Mouse (Mus musculus) heart, embryonic 12.5 days (tissue): ENCODE data around the gene Fes. TPM values are rescaled to one million over a fixed set of nuclear protein-coding genes. Genes with fewer than 3 reads are reported as not detected.

ENCODE experiments used
- polyA plus RNA-seq: library from polyadenylated mRNA; unstranded; fragments of >200 nt; fragmentation: Nextera tagmentation; extraction: Ambion mirVana; gene quantifications from 2 replicates; pipeline ENCODE4 v1.2.1, GENCODE M21; 2016

Gene Fes
- polyA plus RNA-seq, 1 experiment from 2014 or later: 11.4 TPM

Other genes with a start within 250 kb of the Fes start
- 10.3 and 10.7 TPM in 2 replicates for gene Sema4b, start 201.1 kb downstream of the Fes start, polyA plus RNA-seq
- 43.4 and 47.3 TPM in 2 replicates for gene Cib1, start 155.1 kb downstream of the Fes start, polyA plus RNA-seq
- gene Gdpgp1, start 155.1 kb downstream of the Fes start, polyA plus RNA-seq: 3.6 and 3.9 TPM in 2 replicates
- 0.26 and 0.37 TPM in 2 replicates for gene Ttll13, start 141.6 kb downstream of the Fes start, polyA plus RNA-seq
- 43.0 and 43.4 TPM in 2 replicates for gene Ngrn, start 126.7 kb downstream of the Fes start, polyA plus RNA-seq
- 11.1 and 12.4 TPM in 2 replicates for gene Vps33b, start 118.3 kb downstream of the Fes start, polyA plus RNA-seq
- gene Prc1, start 93.5 kb downstream of the Fes start, polyA plus RNA-seq: 137 and 152 TPM in 2 replicates
- gene Rccd1, start 63.5 kb downstream of the Fes start, polyA plus RNA-seq: 6.1 and 8.9 TPM in 2 replicates
- gene Unc45a, start 46.9 kb downstream of the Fes start, polyA plus RNA-seq: 20.5 and 21.0 TPM in 2 replicates
- gene Hddc3, start 44.8 kb downstream of the Fes start, polyA plus RNA-seq: 14.4 and 15.8 TPM in 2 replicates
- gene Man2a2, start 16.6 kb downstream of the Fes start, polyA plus RNA-seq: 25.0 and 31.0 TPM in 2 replicates
- gene Furin, start 17.5 kb upstream of the Fes start, polyA plus RNA-seq: 24.5 and 25.9 TPM in 2 replicates
- 26.7 and 29.7 TPM in 2 replicates for gene Blm, start 147.2 kb upstream of the Fes start, polyA plus RNA-seq